Mouse (Mus musculus): ENCODE measurements at regions not wholly inside any gene's neighbourhood (a gene's known extent, or its start where the extent isn't known, plus 50 kb on each side); places are given as distances from the start of the nearest gene placed in this dataset.
"Not testable (repeated sequence)": the region's sequence is repeated elsewhere in the genome, so short reads cannot be mapped to it uniquely, and the experiment has no call there.

DNA sequence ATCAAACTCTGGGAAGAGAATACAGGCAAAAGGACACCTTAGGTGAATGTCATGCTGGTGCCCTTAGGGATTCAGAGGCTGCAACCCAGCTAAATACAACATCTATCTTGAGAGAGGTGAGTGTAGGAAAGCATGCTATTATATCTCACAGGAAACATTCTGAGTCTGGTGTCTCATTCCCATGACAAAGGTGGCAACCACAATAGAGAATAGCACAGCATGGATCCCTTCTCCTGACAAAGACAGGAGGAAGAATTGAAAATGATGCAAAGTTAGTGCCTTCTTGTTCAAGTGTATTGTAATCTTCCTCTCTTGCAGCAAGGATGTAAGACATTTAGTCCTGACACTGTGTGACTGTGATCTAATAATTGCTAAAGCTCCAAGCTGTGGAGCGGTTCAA is 532.8 kb downstream of the Tfec start:
- 88% methylated on average over 1 of the region's 1 CpGs for WGBS
- no peak for ATAC-seq (ENCODE audit: insufficient number of reproducible peaks, insufficient read depth, low FRiP score, low TSS enrichment, low read depth)
- Histone ChIP-seq H3K27me3 (no peaks in the 10 kb centered on the region), H3K27ac (no peak overlapping the region), H3K36me3 (no peaks in the 10 kb centered on the region), H3K9ac (no peak overlapping the region), H3K4me1 (no peaks in the 10 kb centered on the region), H3K4me3 (no peak overlapping the region), H3K9me3 (no peaks in the 10 kb centered on the region), H3K4me2 (no peak overlapping the region)

- WGBS: 57% methylated on average over 4 of the region's 4 CpGs
- no peak overlapping the region for H3K4me2 ChIP-seq
- no peaks in the 10 kb centered on the region for H3K4me1 ChIP-seq
- H3K9ac ChIP-seq: no peak overlapping the region
- H3K27me3 ChIP-seq: no peaks in the 10 kb centered on the region
- H3K9me3 ChIP-seq: no peaks in the 10 kb centered on the region
- H3K4me3 ChIP-seq: no peak overlapping the region
- H3K36me3 ChIP-seq: no peaks in the 10 kb centered on the region
- H3K27ac ChIP-seq: no peak overlapping the region
- ATAC-seq (ENCODE audit: insufficient number of reproducible peaks, insufficient read depth, low FRiP score, low TSS enrichment, low read depth): no peak
Observed at GRCm38 (mm10) chr6:16362057-16362456, 536.2 kb downstream of the Tfec start.

- WGBS: 58% methylated on average over 25 of the region's 25 CpGs
- not testable (repeated sequence) for H3K4me3 ChIP-seq
Observed at GRCm38 (mm10) chr6:16359881-16360711, 538.1 kb downstream of the Tfec start.

DNA sequence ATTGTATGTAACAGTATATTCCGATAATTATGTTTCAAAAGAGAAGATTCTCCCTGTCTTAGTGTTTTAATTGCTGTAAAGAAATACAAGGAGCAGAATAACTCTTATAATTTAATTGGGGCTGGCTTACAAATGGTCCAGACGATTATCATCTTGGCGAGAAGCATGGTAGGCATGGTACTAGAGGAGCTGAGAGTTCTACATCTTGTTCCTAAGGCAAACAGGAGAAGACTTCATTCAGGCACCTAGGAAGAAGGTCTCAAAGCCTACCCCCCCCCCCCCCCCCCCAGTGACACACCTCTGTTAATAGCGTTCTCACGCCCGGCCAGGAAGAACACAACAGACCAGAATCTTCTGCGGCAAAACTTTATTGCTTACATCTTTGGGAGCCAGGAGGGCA is 538.8 kb downstream of the Tfec start:
- Histone ChIP-seq H3K4me1 (no peaks in the 10 kb centered on the region), H3K4me3 (peak overlapping the region; percentile 29), H3K9ac (no peak overlapping the region), H3K9me3 (no peaks in the 10 kb centered on the region), H3K4me2 (peak overlapping the region; percentile 50), H3K27me3 (no peaks in the 10 kb centered on the region), H3K36me3 (no peaks in the 10 kb centered on the region), H3K27ac (no peak overlapping the region)
- no peak for ATAC-seq (ENCODE audit: insufficient number of reproducible peaks, insufficient read depth, low FRiP score, low TSS enrichment, low read depth)
- 64% methylated on average over 7 of the region's 7 CpGs for WGBS

More at GRCm38 (mm10) chr6:16359881-16360711, 538.1 kb downstream of the Tfec start:
- not testable (repeated sequence) for H3K4me1 ChIP-seq, H3K4me2 ChIP-seq, H3K9me3 ChIP-seq, H3K36me3 ChIP-seq, H3K27me3 ChIP-seq, H3K27ac ChIP-seq, H3K9ac ChIP-seq
- ATAC-seq (ENCODE audit: insufficient number of reproducible peaks, insufficient read depth, low FRiP score, low TSS enrichment, low read depth): 0 out of 2 replicates have a peak, but pooled peaks have one; percentile 10

DNA sequence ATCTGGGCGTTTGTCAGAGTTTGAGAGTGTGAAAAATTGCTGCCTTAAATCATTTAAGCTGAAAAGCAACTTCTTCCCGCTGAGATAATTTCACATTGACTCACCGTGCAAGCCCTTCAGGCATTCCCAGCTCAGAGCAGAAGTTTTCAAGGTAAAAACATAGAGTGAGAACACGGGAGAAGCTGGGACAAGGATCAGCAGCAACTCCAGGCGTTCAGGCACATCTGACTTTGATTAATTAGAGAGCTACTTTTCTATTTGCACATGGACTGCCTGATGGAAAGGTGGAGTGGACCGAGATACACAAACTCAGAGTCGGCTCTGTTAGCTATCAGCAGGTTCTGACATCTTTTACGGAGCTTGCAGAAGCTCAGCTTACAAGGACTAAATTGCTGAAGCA is 564.6 kb downstream of the Tfec start:
- H3K4me3 ChIP-seq: 0 out of 2 replicates have a peak overlapping the region, but pooled peaks have one; percentile 7
- no peak overlapping the region for H3K27ac ChIP-seq
- no peaks in the 10 kb centered on the region for H3K9me3 ChIP-seq
- H3K9ac ChIP-seq: no peak overlapping the region
- 9% methylated on average over 8 of the region's 8 CpGs for WGBS
- no peaks in the 10 kb centered on the region for H3K27me3 ChIP-seq
- peak overlapping the region; percentile 38 for H3K4me2 ChIP-seq
- H3K4me1 ChIP-seq: peaks cover 4% of the 10 kb centered on the region; the same call in 1 of the 2 replicates
- no peaks in the 10 kb centered on the region for H3K36me3 ChIP-seq
- no peak for ATAC-seq (ENCODE audit: insufficient number of reproducible peaks, insufficient read depth, low FRiP score, low TSS enrichment, low read depth)

GRCm38 (mm10) chr6:16314305-16315010 is 583.8 kb downstream of the Tfec start:
- Histone ChIP-seq H3K27me3 (peaks cover 6% of the 10 kb centered on the region; the same call in 1 of the 2 replicates), H3K4me2 (no peak overlapping the region), H3K27ac (no peak overlapping the region), H3K4me1 (peaks cover 19% of the 10 kb centered on the region), H3K36me3 (no peaks in the 10 kb centered on the region), H3K4me3 (no peak overlapping the region), H3K9me3 (no peaks in the 10 kb centered on the region), H3K9ac (no peak overlapping the region)
- WGBS: 86% methylated on average over 15 of the region's 15 CpGs
- no peak for ATAC-seq (ENCODE audit: insufficient number of reproducible peaks, insufficient read depth, low FRiP score, low TSS enrichment, low read depth)

DNA sequence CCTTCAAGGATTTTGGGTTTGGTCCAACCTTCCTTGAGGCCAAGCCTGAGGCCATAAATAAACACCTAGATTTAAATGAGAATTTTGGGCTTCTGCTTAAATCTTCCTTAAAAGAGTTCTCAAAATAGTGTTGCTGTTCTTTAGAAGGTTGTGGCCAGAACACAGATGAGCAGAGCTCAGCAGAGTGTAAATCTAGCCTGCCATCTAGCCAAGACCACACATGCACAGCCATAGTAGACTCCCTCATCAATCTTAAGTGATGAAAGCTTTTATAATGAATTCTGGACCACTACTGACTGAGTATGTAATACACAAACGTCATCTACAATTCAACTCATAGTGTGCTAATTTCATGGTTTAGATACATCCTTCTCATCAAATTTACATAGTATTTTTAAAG is 585.3 kb downstream of the Tfec start:
- Histone ChIP-seq H3K27ac (no peak overlapping the region), H3K27me3 (peaks cover 6% of the 10 kb centered on the region; the same call in 1 of the 2 replicates), H3K9ac (no peak overlapping the region), H3K4me2 (no peak overlapping the region), H3K36me3 (no peaks in the 10 kb centered on the region), H3K4me3 (no peak overlapping the region), H3K9me3 (no peaks in the 10 kb centered on the region), H3K4me1 (peaks cover 16% of the 10 kb centered on the region)
- ATAC-seq (ENCODE audit: insufficient number of reproducible peaks, insufficient read depth, low FRiP score, low TSS enrichment, low read depth): no peak
- WGBS: 36% methylated on average over 1 of the region's 1 CpGs

GRCm38 (mm10) chr6:16283328-16284072 is 563.0 kb downstream of the Mdfic start:
- WGBS: 55% methylated on average over 8 of the region's 8 CpGs
- H3K27me3 ChIP-seq: no peaks in the 10 kb centered on the region
- no peak overlapping the region for H3K9ac ChIP-seq
- H3K4me2 ChIP-seq: no peak overlapping the region
- no peaks in the 10 kb centered on the region for H3K4me1 ChIP-seq
- H3K27ac ChIP-seq: no peak overlapping the region
- no peaks in the 10 kb centered on the region for H3K36me3 ChIP-seq
- no peak overlapping the region for H3K4me3 ChIP-seq
- no peaks in the 10 kb centered on the region for H3K9me3 ChIP-seq
- ATAC-seq (ENCODE audit: insufficient number of reproducible peaks, insufficient read depth, low FRiP score, low TSS enrichment, low read depth): no peak

DNA sequence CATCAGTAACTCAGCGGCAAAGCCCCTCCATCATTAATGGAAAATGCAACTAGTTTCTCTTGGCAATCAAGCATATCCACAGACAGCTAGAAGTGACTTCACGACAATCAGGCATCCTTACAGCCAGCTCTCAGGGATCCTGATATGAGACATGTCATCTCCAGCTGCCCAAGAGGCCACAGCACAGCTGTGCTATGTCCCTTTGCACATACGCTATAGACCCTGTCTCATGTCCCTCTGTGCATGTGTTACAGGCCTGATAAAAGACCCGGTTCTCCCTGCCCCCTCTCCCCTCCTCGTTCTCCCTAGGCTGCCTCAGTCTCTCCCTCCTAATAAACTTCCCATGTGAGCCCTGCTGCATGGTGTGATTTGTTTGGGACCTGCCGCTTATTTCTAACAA is 561.5 kb downstream of the Mdfic start:
- H3K4me1 ChIP-seq: no peaks in the 10 kb centered on the region
- H3K36me3 ChIP-seq: no peaks in the 10 kb centered on the region
- no peak for ATAC-seq (ENCODE audit: insufficient number of reproducible peaks, insufficient read depth, low FRiP score, low TSS enrichment, low read depth)
- H3K27ac ChIP-seq: no peak overlapping the region
- no peak overlapping the region for H3K9ac ChIP-seq
- no peak overlapping the region for H3K4me3 ChIP-seq
- H3K27me3 ChIP-seq: no peaks in the 10 kb centered on the region
- no peak overlapping the region for H3K4me2 ChIP-seq
- no peaks in the 10 kb centered on the region for H3K9me3 ChIP-seq
- WGBS: 89% methylated on average over 6 of the region's 6 CpGs

Data from embryonic facial prominence, embryonic 13.5 days (tissue).